Mouse (Mus musculus) hindbrain, postnatal 0 days (tissue): ENCODE results near the gene Cckar. TPM values are rescaled to one million over a fixed set of nuclear protein-coding genes. Genes with fewer than 3 reads are reported as not detected.
A peak's percentile ranks its signal among the peaks of the same experiment; 100 is the strongest.
"Not testable (repeated sequence)": the region's sequence is repeated elsewhere in the genome, so short reads cannot be mapped to it uniquely, and the experiment has no call there.

Experiments used
- ATAC-seq: fragments of 200-750 bp; cut with Nextera tagmentation; 2 replicates; pipeline ENCODE4 v1.8.0; 2017; ENCODE audit warnings: mild to moderate bottlenecking, moderate TSS enrichment, moderate library complexity
- DNase-seq: peaks from one replicate; pipeline ENCODE4 v3.0.0-alpha.2; 2015; ENCODE audit warnings: low spot score
- H3K27ac ChIP-seq: fragments of 300-500 bp; sonication (generic); 2 replicates; pipeline ENCODE4 v1.5.1; 2014; ENCODE audit warnings: mild to moderate bottlenecking
- H3K27me3 ChIP-seq: fragments of 300-500 bp; sonication (generic); 2 replicates; pipeline ENCODE4 v1.6.1; 2014; ENCODE audit warnings: low read length, mixed read lengths; ENCODE audit not compliant: insufficient read depth
- H3K36me3 ChIP-seq: fragments of 300-500 bp; sonication (generic); 2 replicates; pipeline ENCODE4 v1.6.1; 2014; ENCODE audit warnings: low read length, mixed read lengths; ENCODE audit not compliant: insufficient read depth
- H3K4me1 ChIP-seq: fragments of 300-500 bp; sonication (generic); 2 replicates; pipeline ENCODE4 v1.6.1; 2014; ENCODE audit warnings: antibody characterized with exemption, low read length, mixed read lengths; ENCODE audit not compliant: insufficient read depth
- H3K4me2 ChIP-seq: fragments of 300-500 bp; sonication (generic); 2 replicates; pipeline ENCODE4 v1.6.1; 2014; ENCODE audit warnings: low read depth, mild to moderate bottlenecking, low read length, moderate library complexity, mixed read lengths
- H3K4me3 ChIP-seq: fragments of 300-500 bp; sonication (generic); 2 replicates; pipeline ENCODE4 v1.5.1; 2014; ENCODE audit warnings: low read length
- H3K9ac ChIP-seq: fragments of 300-500 bp; sonication (generic); replicated peaks from 2 replicates; pipeline ENCODE4 v1.6.1; 2014; ENCODE audit warnings: mild to moderate bottlenecking, low read length, moderate library complexity, mixed read lengths
- H3K9me3 ChIP-seq: fragments of 300-500 bp; sonication (generic); 2 replicates; pipeline ENCODE4 v1.6.1; 2016; ENCODE audit warnings: low read length, mixed read lengths
- CTCF ChIP-seq: IDR thresholded peaks from 2 replicates; pipeline ENCODE4 v1.5.1; 2016; ENCODE audit warnings: antibody characterized with exemption, control low read depth, low read depth
- WGBS: fragments of 180-500 bp; shearing (Covaris S2); extraction: QIAGEN DNeasy Blood & Tissue Kit; methylation state at CpG from one replicate; pipeline ENCODE4 v1.1.7; 2014; 5-methylcytosine and 5-hydroxymethylcytosine counted together
- polyA plus RNA-seq: library from polyadenylated mRNA; unstranded; fragments of >200 nt; fragmentation: Nextera tagmentation; extraction: Ambion mirVana; gene quantifications from 2 replicates; pipeline ENCODE4 v1.2.1, GENCODE M21; 2015
- total RNA-seq: library from RNA; depleted of rRNA; stranded (reverse); fragments of >200 nt; gene quantifications from 2 replicates; pipeline ENCODE4 v1.2.3, GENCODE M21; 2014

The Cckar gene
- total and polyA plus RNA-seq, 2 experiments from 2014 or later, result 0.58 to 0.63 TPM

DNA sequence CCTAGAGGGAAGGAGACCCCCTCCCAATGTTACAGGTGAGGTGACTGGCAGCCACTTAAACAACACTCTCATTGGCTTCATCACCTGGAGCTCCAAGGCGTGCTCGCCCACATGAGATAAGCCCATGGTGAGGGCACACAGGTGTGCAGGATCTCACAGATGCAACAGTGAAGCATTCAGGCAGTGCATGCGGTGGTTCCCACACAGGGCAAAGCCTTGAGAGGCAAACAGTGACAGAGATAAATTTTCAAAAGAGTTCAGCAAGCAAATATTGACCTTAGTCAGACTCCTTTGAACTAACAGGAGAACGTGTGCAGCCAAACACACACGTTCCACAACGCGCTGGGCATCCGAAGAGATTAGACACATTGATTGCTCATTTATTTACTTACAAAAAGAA is 30.8 kb downstream of the Cckar start:
- ATAC-seq (no peak), DNase-seq (no peak)
- H3K36me3 ChIP-seq, result no peaks in the 10 kb centered on the region
- H3K27ac ChIP-seq, result no peak overlapping the region
- no peaks in the 10 kb centered on the region for H3K9me3 ChIP-seq
- no peak overlapping the region for H3K9ac ChIP-seq
- no peak overlapping the region for H3K4me3 ChIP-seq
- no peak for TF ChIP-seq CTCF
- no peaks in the 10 kb centered on the region for H3K27me3 ChIP-seq
- 89% methylated on average over 8 of the region's 8 CpGs for WGBS
- no peak overlapping the region for H3K4me2 ChIP-seq
- H3K4me1 ChIP-seq, result no peaks in the 10 kb centered on the region

DNA sequence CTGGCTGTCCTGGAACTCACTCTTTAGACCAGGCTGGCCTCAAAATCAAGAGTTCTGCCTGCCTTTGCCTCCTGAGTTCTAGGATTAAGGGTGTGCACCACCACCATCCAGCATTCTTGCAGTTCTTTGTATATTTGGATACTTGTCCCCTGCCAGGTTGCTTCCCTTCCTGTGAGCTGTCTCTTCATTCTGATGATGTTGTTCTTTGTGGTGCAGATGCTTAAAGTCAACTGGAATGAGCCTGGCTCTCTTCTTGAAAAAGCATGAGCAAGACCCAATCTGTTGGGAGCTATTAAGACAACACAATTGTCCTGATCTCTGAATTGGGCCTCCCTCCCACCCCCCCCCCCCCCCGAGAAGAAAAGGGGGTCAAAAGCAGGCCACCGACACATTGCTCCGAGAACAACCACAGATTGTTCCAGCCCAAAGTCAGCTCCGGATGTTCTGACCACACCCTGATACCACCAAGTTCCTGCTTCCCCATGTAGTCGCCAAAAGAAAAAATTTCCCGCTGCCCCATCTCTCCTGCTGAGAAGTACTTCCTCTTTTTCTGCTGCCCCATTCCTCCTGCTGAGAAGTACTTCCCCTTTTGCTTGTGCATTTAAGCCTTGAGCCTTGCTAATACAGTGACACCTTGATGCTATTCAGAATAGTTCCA is 33.9 kb downstream of the Cckar start:
- WGBS, result 87% methylated on average over 6 of the region's 6 CpGs
- not testable (repeated sequence) for ATAC-seq, H3K9ac ChIP-seq, H3K36me3 ChIP-seq, H3K4me1 ChIP-seq, H3K4me2 ChIP-seq, H3K4me3 ChIP-seq, H3K27ac ChIP-seq, H3K9me3 ChIP-seq, H3K27me3 ChIP-seq, DNase-seq

DNA sequence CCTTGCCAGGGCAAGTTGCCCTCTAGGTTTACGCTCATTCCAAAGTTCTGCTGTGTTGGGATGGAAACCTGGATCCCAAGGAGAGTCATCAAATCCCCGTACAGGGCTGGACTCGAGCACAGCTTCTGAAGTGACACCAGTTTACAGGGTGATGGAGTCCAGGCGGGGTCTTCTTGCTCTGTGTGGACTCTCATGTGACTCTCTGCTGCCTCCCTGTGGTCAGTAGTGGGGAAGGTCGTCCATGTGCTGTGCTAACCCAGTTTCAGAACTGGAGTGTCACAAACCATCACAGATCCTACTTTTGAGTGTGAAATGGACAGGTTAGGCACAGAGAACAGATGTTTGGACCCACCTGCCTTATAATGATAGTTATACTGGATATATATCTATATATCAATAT is 35.2 kb downstream of the Cckar start:
- H3K27ac ChIP-seq, result no peak overlapping the region
- peak; percentile 80 for TF ChIP-seq CTCF

DNA sequence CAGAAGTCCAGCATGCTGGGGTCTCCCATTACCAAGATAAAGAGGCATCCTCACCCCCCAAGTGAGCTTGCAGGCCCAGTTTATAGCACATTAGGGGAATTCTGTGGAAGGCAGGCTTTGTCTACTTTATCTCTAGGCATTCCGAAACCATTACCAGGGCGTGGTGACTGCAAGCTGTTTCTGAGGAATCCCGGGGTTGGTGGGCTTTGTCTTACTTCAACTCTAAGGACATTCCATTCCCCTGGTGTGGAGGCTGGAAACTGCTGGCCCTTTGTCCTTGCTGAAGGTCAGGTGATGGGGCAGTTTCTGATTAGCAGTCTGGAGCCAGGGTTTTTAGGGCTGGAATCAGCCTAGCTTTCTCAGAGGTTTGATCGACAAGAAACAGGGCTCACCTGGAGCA is 36.0 kb downstream of the Cckar start:
- no peak for TF ChIP-seq CTCF
- DNase-seq (no peak), ATAC-seq (no peak)
- no peak overlapping the region for H3K27ac ChIP-seq
- H3K36me3 ChIP-seq, result no peaks in the 10 kb centered on the region
- H3K4me1 ChIP-seq, result no peaks in the 10 kb centered on the region
- no peaks in the 10 kb centered on the region for H3K9me3 ChIP-seq
- H3K4me3 ChIP-seq, result no peak overlapping the region
- H3K27me3 ChIP-seq, result no peaks in the 10 kb centered on the region
- WGBS, result 54% methylated on average over 4 of the region's 4 CpGs
- no peak overlapping the region for H3K9ac ChIP-seq
- no peak overlapping the region for H3K4me2 ChIP-seq

More for the DNA sequence above, 35.2 kb downstream of the Cckar start:
- ATAC-seq (peak; percentile 84), DNase-seq (peak; percentile 83)
- Histone ChIP-seq H3K4me3 (no peak overlapping the region), H3K36me3 (no peaks in the 10 kb centered on the region), H3K27me3 (no peaks in the 10 kb centered on the region), H3K4me2 (no peak overlapping the region), H3K9me3 (no peaks in the 10 kb centered on the region), H3K4me1 (no peaks in the 10 kb centered on the region), H3K9ac (no peak overlapping the region)
- WGBS, result 23% methylated on average over 5 of the region's 5 CpGs

DNA sequence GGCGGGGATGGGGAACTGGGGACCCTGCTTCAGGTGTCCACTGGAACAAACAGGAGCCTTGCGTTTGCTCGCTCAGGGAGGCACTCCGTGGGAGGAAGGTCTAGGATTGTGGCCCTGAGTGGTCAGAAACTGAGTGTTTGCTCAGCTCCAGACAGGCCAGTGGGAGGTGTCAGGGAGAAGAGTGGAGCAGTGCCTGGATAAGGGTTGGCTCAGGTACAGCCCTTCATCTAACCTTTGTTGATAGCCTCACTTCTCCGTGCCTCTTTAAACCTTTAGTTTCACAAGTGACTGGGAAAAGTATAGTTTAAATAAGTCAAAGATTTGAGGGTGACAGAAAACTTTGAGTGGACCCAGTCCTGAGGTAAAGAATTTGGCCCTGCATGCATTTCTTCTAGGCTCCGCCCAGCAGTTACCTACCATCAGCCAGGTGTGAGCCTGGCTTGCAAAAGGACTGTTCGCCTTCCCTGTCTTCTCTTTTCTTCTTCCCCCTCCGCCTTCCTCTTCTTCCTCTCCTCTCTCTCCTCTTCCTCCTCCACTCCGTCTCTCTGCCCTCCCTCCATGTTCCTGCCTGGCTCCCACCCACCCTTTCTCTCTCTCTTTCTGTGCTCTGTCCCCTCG is 37.1 kb downstream of the Cckar start:
- ATAC-seq (no peak), DNase-seq (no peak)
- Histone ChIP-seq H3K9ac (no peak overlapping the region), H3K9me3 (no peaks in the 10 kb centered on the region), H3K27me3 (no peaks in the 10 kb centered on the region), H3K36me3 (no peaks in the 10 kb centered on the region), H3K4me2 (no peak overlapping the region), H3K4me1 (no peaks in the 10 kb centered on the region), H3K27ac (no peak overlapping the region), H3K4me3 (no peak overlapping the region)
- 90% methylated on average over 10 of the region's 10 CpGs for WGBS
- no peak for TF ChIP-seq CTCF

DNA sequence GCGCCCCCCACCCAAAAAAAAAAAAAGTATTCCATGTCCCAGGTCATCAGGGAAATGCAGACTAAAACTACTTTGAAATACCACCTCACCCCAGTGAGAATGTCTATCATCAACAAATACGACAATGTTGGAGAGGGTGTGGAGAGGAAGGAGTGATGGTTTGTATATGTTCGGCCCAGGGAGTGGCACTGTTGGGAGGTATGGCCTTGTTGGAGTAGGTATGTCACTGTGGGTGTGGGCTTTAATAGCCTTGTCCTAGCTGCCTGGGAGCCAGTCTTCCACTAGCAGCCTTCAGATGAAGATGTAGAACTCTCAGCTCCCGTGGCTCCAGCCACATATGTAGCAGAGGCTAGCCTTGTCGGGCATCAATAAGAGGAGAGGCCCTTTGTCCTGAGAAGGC is 39.5 kb downstream of the Cckar start:
- ATAC-seq (no peak), DNase-seq (no peak)
- 92% methylated on average over 5 of the region's 5 CpGs for WGBS
- Histone ChIP-seq H3K4me2 (no peak overlapping the region), H3K27me3 (no peaks in the 10 kb centered on the region), H3K36me3 (no peaks in the 10 kb centered on the region), H3K4me1 (no peaks in the 10 kb centered on the region), H3K4me3 (no peak overlapping the region), H3K9ac (no peak overlapping the region), H3K9me3 (no peaks in the 10 kb centered on the region), H3K27ac (no peak overlapping the region)
- TF ChIP-seq CTCF, result no peak

DNA sequence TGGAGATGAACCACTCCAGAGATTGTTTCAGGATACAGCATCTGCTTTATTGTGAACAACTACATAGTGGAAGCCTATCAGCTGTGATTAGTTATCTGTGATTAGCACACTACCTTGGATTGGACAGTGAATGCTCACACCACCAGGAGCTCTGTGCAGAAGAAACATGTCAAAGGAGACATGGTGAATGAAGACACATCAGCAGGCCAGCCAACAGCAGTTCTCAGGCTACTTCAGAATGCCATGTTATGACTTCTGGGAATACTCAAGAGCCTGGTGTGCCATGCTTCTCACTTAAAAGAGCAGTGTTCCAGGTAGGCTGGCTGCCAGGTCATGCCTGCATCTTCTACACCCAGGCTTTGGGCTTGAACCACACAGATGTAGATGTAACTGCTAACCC is 43.8 kb downstream of the Cckar start:
- no peak for DNase-seq
- H3K4me3 ChIP-seq, result no peak overlapping the region
- no peaks in the 10 kb centered on the region for H3K9me3 ChIP-seq
- no peak for TF ChIP-seq CTCF
- no peaks in the 10 kb centered on the region for H3K4me1 ChIP-seq
- H3K27ac ChIP-seq, result no peak overlapping the region
- no peak overlapping the region for H3K4me2 ChIP-seq
- no peaks in the 10 kb centered on the region for H3K36me3 ChIP-seq
- ATAC-seq, result no peak
- no peaks in the 10 kb centered on the region for H3K27me3 ChIP-seq
- H3K9ac ChIP-seq, result no peak overlapping the region
